Mouse (Mus musculus) urinary bladder, postnatal 36 days (tissue): ENCODE measurements around the gene Olfr365.

Experiments used
- DNase-seq, 2 experiments: peaks; one replicate each; pipeline ENCODE4 v3.0.0; 2022; ENCODE audit warnings: low spot score in 2 of 2, mixed read lengths in 1 of 2

The Olfr365 gene

GRCm38 (mm10) chr2:37187898-37188297, at the start of gene Olfr365:
Olfr365 (plus strand) TSS chr2:37188198.
- DNase-seq: no peak

- no peak for DNase-seq
Observed at GRCm38 (mm10) chr2:37139022-37139421, 49.0 kb upstream of the Olfr365 start, which contains the start of gene Olfr364-ps1. Olfr364-ps1 (plus strand) TSS chr2:37139322.

GRCm38 (mm10) chr2:37211274-37211673, 23.3 kb downstream of the Olfr365 start, which contains the start of gene Olfr366:
Olfr366 (plus strand) TSS chr2:37211574.
- no peak for DNase-seq
